Mouse (Mus musculus) C2C12 (cell line): Measurements from ENCODE around the gene Helb.

ENCODE experiments used
- CEBPB ChIP-seq: IDR thresholded peaks from one replicate; pipeline ENCODE4 v1.6.1; 2011; ENCODE audit warnings: low read depth, mild to moderate bottlenecking, control low read depth, moderate library complexity
- CTCF ChIP-seq: IDR thresholded peaks from one replicate; pipeline ENCODE4 v1.5.1; 2011; ENCODE audit not compliant: control insufficient read depth, insufficient read depth, insufficient read length
- FOSL1 ChIP-seq: IDR thresholded peaks from one replicate; pipeline ENCODE4 v1.8.0; 2011; ENCODE audit warnings: mild to moderate bottlenecking, low read length; ENCODE audit not compliant: poor library complexity, insufficient read depth, severe bottlenecking
- MAX ChIP-seq: IDR thresholded peaks from one replicate; pipeline ENCODE4 v1.6.1; 2011; ENCODE audit warnings: mild to moderate bottlenecking, control low read depth
- MYOD1 ChIP-seq: IDR thresholded peaks from one replicate; pipeline ENCODE4 v1.6.1; 2011; ENCODE audit warnings: low read depth; ENCODE audit not compliant: control insufficient read depth, insufficient read length
- MYOG ChIP-seq: IDR thresholded peaks from one replicate; pipeline ENCODE4 v1.6.1; 2011; ENCODE audit not compliant: control insufficient read depth, insufficient read length; ENCODE audit errors: extremely low read depth
- USF1 ChIP-seq: IDR thresholded peaks from one replicate; pipeline ENCODE4 v1.6.1; 2011; ENCODE audit warnings: low read depth, mild to moderate bottlenecking, control low read depth, moderate library complexity

- TF ChIP-seq USF1 (no peak), CTCF (no peak), MAX (no peak), FOSL1 (no peak), CEBPB (no peak), MYOD1 (no peak), MYOG (no peak)
Observed at GRCm38 (mm10) chr10:120113980-120114379, 1.2 kb upstream of the Helb start.
